Mouse (Mus musculus) yolk sac, embryonic 10.5 days (tissue): ENCODE measurements at regions not wholly inside any gene's neighbourhood (a gene's known extent, or its start where the extent isn't known, plus 50 kb on each side); places are given as distances from the start of the nearest gene placed in this dataset.
"Not testable (repeated sequence)": the region's sequence is repeated elsewhere in the genome, so short reads cannot be mapped to it uniquely, and the experiment has no call there.

Experiments used
- DNase-seq: peaks from one replicate; pipeline ENCODE4 v3.0.0-alpha.2; 2017; ENCODE audit warnings: low spot score

DNA sequence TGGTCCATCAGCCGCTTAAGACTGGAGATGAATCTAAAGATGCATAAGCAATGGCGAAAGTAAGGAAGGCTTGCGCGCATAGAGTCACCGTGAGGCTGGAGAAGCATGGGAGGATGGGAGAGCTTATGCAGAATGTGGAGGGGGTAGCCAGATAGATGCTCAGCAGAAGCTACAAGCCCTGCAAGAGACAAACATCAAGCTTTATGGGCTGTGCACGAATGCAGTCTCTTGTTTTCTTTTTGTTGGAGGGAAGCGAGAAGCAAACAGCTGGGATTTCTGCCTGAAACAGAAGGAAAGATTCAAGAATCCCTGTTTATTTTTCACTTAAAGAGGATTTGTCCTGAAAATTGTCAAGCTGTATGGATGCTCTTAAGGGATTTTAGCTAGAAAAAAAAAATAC is 188.7 kb downstream of the Kctd12 start:
- no peak for DNase-seq

DNA sequence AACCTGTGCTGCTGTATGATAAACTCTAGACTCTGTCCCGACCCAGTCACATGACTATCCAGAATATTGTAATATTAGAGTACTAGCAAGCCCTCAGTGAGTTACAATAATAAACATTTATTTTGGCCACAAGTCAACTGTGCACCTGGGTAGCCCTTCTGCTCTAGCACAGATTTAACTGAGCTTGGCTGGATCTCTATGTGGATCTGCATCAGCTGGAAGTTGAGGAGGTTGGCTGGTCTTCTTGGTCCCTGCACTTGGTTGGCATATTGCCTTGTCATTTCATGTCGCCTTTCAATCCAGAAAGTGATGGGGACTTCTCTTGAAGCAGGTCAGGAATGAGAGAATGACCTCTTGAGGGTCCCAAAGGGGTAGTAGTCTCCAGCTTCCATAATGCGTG is 191.5 kb downstream of the Kctd12 start:
- DNase-seq, result no peak

DNA sequence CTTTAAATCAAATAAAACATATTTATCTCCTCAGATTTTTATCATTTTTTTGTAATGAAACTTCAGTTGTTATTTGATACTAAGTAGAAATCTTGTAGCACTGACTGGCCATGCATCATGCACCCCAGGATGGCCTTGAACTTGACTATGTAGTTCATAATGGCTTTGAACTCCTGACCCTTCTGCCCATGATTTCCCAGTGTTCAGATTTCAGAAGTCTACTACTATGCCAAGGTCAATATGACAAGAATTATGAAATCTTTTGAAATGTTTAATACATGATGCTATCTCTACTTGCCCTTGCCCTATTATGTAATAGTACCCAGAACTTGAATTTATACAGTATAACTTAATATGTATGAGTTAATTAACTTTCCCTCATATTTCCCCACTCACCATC is 200.2 kb downstream of the Kctd12 start:
- no peak for DNase-seq

DNA sequence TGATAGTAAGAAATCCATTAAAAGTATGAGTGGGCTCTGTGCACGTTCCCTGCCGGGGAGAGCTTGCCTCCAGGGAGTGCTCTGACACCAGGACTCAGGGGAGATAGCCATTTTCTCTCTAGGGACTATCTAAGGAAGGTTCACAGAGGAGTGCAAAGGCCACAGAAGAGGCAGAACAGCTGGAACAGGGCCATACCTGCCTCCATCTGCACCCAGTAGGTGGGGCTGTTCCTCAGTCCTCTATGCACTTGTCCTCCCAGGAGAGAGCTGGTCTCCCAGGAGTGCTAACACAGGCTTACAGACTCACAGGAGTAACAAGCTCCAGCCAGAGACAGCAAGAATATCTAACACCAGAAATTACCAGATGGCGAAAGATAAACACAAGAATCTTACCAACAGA is 212.7 kb downstream of the Kctd12 start:
- DNase-seq, result no peak

DNA sequence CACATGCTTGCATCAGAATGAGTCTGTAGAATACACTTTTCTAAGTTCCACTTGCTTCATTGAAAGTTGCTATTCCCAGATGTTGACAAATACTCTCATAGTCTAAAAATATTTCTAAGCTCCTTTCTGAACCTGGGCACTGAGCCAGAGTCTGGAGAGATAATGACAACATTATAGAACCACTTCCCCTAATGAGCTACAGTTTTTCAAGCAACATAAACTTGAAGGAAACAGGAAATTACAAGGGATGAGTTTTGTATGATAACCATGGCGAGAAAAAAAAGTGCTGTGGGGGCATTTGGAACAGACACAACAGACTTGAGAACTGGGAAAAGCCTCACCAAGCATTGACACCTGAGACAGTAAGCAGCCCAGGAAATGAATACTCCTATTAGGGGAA is 233.8 kb downstream of the Kctd12 start:
- DNase-seq, result no peak

DNA sequence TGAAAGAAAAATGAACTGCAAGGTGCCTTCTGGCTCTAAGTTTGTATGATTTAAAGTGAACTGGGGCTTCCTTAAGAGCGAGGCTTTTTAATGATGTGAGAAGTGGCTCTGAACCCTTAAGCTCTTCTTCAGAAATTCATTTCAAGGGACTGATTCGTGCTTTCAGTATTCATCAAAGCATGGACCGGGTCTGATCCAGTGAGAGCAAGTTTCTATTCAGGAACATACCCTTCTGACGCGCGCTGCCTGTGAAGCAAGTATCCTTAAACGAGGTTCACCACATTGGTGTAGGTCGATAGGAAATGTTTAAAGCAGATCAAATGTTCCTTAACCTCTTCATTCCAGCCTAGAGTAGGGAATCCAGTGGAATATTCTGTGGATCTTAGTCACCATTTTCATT is 240.1 kb downstream of the Kctd12 start:
- DNase-seq, result no peak

DNA sequence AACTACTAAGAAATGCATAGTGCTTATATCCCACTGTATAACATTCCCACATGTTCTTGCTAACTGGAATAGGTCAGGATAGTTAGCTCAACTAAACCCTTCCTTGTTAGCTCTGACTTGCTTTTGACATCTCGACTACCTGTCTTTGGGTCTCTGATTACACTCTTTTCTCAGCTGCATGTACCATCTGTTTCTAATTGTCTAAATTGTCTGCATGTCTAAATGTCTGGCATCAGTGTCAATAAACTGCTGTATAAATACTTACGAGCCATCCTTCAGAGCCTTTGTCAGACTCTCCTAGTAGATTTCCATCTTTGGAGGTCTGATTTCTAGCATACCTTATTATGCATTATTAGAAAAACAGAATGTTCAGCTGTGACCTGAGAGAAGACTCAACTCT is 245.8 kb downstream of the Kctd12 start:
- no peak for DNase-seq

DNA sequence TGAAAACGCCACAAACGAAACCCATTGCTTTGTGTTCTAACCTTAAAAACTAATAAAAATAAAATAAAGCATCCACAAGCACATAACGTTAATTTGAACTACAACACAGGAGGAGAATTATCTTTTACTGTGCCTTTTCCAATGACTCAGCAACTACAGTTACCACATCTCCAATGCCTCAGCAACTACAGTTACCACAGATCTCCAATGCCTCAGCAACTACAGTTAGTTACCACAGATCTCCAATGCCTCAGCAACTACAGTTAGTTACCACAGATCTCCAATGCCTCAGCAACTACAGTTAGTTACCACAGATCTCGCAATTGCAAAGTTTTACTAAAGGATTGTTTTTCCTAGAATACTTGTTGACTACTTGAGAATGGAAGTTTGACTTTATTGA is 248.7 kb downstream of the Kctd12 start:
- not testable (repeated sequence) for DNase-seq

DNA sequence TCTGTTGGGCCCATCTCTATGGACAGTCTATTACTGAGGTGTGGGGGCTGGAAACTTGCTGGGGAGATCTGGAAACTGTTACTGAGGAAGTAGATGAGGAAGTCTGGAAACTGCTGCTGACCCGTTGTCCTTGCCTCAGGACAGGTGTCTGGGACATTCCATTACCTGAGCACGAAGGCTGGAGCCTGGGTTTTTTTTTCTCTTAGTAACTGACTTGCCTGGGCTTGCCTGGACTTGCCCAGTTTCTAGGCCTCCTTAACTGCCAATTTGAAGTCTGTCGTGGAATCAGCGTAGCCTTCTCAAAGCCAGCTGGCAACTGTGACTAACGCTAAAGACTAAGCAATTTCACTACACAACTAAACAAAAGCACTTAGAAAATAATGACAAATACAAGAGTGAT is 250.7 kb downstream of the Kctd12 start:
- no peak for DNase-seq

DNA sequence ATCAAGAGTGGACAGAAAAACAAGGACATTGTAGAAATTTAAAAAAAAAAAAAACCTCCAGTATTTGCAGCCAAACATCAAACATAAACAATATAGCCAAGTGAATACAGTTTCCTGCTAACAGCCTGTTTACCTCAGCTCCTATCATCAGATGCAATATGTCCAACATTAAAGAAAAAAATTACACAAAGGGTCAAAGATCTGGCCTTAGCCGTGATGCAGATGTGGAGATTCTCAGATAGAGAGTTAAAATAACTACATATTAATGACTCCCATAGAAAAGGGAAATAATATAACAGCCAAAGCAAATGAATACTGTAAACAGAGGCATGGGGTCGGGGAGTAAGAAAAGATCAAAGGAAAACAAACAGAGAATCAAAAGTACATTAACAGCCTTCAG is 259.8 kb downstream of the Kctd12 start:
- DNase-seq, result no peak

DNA sequence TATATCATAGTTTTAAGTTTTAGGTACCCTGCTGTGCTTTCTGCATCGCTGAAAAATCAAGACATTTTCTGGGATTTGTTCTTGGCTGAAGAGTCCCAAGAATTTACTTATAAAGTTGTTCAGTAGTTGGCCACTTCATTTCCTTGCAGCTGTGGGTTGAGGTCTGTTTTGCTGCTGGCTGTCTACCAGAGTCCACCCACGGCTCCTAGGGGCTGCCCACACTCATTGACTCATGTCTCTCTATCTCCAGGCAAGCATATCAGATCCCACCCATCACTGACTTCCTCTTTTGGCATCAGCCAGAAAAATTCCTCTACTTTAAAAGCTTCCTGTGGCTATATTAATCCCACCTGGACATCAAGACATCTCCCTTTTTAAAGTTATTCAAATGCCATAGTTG is 263.9 kb downstream of the Kctd12 start:
- no peak for DNase-seq

DNA sequence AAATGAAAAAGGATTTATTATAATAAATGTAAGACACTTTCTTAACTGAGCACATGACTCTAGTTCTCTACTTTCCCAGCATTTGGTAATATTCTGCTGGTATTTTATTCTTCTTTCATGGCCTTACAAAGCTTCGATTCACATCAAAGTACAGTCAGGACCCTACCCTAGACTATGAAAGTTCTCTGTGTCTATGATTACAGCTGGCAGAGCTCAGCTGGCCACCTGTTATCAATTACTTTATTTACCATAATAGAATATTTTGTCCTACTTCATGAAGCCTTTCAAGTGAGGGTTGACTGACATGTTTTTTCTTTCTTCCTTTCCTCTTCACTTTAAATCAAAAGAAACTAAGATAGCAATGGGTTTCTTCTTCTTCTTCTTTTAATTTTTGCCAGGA is 269.8 kb downstream of the Kctd12 start:
- no peak for DNase-seq

DNA sequence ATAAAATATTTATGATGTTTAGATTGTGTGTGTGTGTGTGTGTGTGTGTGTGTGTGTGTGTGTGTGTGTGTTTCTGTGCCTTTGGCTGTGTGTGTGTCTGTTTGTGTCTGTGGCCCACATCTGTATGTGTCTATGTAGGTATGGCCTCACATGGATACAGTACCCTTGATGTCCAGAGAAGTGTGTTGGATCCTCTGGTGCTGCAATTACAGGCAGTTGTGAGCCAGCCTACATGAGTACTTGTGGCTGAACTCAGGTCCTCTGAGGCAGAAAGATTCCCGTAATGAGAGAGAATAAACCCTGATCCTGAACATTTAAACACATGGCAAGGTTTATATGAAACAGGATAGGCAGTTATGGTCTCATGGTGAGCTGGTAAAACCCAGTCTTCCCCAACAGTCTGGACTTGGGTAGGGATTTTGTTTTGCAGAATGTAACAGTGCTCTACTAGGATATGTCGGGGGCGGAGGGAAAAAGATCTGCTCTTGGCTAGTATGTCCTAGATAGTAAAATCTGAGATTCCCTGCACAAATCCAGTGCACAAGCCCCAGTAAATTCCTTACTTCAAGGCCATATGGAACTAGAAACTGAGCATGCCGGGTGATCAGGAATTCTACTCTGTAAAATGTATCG is 275.6 kb downstream of the Kctd12 start:
- DNase-seq, result no peak

DNA sequence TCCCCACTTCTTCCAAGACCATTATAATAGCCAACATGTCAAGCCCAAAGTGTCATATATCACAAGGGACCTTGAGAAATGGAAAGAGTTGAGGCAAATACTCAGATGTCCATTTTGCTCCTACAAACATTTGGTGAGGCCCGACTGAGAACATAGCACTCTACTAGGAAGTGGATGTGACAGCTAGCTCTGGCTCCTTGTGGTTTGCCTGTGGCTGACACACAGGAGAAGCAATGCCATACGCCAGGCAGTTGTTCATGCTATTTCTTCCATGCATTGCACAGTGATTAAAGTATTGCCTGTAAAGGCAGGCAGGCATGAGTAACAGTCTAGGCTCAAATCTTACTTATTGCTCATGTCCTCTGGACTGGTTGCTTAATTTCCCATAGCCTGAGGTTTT is 281.3 kb downstream of the Kctd12 start:
- DNase-seq, result no peak

DNA sequence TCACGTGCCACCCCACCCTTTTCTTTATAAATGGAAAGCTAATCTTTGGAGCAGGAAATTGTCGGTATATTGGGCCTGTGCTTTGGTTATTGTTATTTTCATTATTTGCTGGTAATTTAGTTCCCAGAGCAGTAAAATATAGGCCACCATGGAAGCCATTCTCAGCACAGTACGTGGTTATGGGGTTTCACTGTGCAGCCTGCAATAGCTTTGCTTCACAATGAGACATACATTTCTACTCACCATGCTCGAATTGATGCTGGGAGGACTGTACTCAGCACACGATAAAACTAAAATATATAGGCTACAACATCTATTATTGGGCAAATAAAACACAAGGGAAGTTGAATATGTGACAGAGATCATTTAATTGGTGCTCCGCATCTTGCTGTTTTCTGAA is 282.0 kb downstream of the Kctd12 start:
- DNase-seq, result no peak

DNA sequence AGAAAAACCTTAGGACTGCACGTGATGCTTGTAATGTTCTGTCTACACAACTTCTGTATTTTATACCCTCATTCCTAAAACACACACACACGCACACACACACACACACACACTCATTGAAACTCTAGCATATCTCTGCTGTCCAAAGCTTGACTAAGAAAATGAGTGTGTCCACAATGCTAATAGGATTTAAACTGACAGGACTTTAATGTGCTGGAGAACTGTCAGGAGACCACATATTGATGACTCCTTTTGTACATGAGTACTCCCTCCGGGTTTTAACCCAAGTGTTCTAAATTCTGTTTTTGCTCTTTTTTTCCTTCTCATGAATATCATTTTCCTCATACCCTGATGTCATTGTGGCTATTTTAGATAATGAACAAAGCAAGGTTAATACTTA is 283.4 kb downstream of the Kctd12 start:
- DNase-seq, result no peak

DNA sequence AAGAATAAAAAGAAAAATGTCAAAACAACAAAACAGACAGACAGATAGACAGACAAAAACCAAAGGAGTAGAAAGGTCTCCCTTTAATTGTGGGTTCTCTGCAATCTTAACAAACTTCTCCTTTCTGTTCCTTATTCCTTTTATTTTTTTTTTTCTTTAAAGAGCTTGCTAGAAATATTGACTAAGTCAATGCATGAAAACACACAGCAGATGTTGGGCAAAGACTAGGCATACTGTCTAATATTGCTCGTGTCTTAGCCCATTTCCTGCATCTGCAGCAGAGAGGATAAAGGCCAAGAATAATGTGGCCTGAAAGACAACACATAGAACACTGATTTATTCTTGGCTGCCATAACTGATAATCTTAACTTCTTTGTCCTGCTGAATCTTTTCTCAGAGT is 295.6 kb downstream of the Kctd12 start:
- DNase-seq, result no peak

DNA sequence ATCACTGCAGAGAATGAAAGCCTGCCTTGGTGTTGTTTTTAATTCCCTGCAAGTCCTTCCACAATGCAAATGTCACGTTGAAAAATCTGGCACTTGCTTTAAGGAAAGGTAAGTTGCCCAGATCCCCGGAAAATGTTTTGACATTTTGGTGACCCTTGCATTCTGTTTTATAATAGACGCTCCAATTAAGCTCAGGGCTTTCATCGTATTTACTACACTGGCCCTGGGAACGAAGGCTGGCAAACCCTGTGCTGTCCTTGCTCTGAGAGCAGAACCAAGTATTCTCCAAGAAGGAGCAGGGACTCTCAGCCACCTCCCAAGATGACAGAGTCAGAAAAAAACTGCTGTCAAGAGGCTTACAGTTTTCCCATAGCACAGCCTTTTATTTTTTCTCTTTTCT is 305.9 kb downstream of the Kctd12 start:
- no peak for DNase-seq

DNA sequence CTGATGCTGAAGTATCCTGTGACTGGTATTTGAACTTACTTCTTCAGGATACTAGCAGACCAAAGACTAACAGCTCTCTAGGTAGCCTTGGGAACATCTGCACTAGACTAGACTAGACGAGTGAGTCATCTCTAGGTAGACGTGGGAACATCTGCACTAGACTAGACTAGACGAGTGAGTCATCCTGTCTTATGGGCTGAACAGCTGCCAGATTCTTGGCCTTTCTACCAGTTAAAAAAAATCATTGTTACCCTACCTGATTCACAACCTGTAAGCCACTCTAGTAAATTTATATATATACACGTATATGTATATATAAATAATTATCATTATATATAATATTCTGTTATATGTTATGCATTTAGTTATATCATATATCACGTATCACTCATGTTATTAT is 307.8 kb downstream of the Kctd12 start:
- no peak for DNase-seq

DNA sequence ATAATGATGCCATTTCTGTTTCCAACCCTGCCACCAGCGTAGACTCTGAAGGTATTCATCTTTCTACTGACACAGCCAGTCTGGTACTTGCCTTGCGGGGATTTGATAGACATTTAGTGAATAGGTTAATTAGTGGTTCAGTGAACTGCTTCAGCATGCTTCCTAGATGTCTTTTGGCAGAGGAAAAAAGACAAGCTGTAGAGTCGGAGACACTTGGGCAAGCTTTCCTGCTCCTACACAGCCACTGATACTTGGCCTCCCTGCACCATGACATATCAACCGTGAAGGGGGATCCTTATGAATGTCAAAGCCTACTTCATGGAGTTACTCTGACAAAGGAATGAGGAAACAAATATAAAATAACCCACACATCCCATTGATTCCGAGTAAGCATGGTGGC is 308.7 kb downstream of the Kctd12 start:
- DNase-seq, result no peak

DNA sequence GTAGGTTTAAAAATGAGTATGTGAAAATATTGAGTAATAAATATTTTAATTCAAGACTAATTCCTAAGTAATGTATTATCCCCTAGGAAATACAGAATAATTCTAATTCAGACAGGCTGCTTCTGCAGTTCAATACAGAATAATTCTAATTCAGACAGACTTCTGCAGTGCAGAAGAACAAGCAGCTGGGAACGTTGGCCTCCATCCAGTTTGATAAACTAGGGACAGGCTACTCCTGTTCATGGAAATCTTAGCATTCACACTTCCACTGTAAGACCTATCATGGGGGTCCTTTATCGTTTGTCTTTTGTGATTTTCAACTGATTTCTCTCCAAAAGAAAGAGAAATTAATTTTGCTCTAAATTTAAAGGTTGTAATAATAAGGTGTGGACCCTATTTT is 319.2 kb downstream of the Kctd12 start:
- DNase-seq, result no peak

DNA sequence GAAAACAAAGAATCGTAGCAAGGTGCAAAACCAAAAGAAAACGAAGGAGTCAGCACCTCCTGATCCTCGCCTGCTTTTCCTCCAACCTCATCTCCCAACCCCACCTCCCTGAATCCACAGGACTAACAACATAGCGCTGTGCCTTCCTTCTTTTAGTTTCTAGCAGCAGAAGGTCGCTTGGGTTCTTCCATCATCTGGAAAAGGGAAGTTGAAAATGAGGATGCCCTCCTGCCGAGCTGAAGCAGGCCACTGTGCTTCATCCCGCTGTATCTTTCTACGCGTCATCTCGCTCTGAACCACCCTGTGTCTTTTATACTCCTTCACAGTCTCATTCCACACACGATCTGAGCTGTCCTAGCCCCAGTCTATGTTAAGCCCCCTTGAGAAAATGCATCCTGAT is 322.1 kb downstream of the Kctd12 start:
- no peak for DNase-seq

DNA sequence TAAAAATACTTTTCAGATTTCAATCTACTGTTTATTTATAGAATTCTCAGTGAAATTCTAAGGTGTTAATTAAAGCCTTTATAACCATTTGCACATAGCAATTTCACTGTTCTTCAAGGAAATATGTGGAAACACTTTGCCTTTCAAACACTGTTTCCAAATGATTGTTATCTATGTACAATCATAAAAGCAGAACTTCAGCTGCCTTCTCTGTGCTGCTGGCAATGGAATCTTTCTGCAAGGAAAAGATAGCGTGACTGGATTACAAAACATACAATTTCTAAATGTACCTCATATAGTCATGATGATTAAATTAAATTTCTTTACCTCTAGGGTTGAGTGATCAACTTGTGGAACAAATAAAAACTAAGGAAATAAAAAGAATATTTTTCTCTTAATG is 326.2 kb downstream of the Kctd12 start:
- no peak for DNase-seq

DNA sequence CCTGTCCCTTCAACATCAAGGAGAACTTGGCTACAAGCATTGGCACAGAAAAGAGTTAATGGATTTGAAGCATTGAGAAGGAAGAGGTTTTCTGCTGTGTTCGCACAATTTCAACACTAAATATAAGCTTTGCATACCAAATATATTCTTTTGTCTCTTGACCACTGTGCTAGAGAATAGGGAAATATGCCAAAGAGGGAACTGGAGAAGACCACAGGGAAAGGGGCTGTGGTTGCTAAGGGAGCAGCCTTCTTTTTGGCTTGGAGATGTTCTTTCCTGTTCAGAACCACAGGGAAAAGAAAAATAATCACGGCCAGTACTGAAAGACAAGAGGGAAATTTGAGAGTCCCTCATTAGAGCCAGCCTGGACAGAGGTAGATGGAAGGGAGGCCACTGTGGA is 352.8 kb downstream of the Kctd12 start:
- no peak for DNase-seq

DNA sequence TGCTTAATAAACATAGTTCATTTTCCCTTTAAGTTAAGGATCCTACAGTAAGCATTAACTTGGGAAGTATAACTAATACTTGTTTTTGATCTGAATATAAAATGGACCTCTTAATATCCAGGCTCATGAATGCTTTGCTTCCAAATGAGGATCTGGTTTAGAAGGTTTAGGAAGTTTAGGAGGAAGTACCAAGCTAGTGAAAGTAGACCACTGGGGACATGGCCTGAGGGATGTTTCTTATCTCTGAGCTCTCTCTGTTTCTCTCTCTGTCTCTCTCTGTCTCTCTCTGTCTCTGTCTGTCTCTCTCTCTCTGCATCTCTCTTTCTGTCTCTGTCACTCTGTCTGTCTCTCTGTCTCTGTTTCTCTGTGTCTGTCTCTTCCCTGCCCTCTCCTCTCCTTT is 360.9 kb downstream of the Kctd12 start:
- DNase-seq, result no peak
